8 mouse cellular contexts compared by ENCODE assay signal in the genomic region with DNA sequence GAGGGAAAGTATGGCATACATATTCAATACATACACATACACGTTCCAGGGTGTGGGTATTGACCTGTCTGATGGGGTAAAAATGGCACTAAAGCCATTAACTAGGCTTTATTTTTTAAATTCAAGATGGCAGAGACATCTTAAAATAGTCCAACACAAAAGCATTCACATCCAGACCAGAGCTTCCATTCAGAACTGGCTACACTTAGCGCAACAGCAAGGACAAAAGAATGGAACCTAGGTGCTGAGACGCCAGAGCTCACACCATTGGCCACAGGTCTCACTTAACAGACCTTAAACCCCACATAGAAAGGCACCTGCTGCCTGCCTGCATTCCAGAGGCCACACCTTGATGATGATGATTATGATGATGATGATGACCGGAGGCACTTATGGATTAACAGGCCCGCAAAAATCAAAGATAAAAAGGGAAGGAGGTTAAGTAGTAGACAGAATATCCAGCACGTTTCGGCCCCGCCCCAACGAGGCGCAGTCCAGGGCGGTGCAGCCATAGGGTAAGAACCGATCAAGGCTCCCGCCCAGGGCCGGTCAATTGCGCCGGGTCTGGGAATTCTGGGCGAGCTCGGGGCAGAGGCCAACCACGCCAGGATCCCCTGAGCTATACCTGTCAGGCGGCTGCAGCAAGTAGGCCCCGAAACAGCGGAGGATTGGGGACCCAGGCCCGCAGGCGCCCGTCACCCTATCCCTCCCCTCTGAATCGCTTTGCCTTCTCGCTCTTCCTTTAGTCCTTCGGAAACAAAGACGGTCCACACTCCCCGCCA. TPM values are rescaled to one million over a fixed set of nuclear protein-coding genes. Genes with fewer than 3 reads are reported as not detected.
DNase-seq lines count a peak whose midpoint lies in the region; ATAC-seq and TF ChIP-seq lines count a peak whose summit lies in the region.

No protein-coding gene starts in this region.

- no peaks in the 10 kb centered on the region for H3K9me3 ChIP-seq in forebrain, embryonic 13.5 days (replicated peaks)
- no peaks in the 10 kb centered on the region for H3K9me3 ChIP-seq in intestine, embryonic 15.5 days
- no peaks in the 10 kb centered on the region for H3K9me3 ChIP-seq in liver, embryonic 15.5 days (replicated peaks)
- H3K9me3 ChIP-seq in neural tube, embryonic 12.5 days, result no peaks in the 10 kb centered on the region

- DNase-seq in ovary, adult 18-20 months (ENCODE audit: low spot score), result peak; percentile 34
- DNase-seq in ovary, postnatal 10 days (ENCODE audit: low spot score), result no peak
- no peak for DNase-seq in frontal cortex, postnatal 36 days (ENCODE audit: low spot score in 2 of 2)

- peak overlapping the region; percentile 79 for H3K4me3 ChIP-seq in bone marrow macrophage, adult 2 months (ENCODE audit: insufficient read depth, low read length)
- peak overlapping the region; percentile 80 for H3K4me3 ChIP-seq in forebrain, embryonic 13.5 days
- peak overlapping the region; percentile 94 for H3K4me3 ChIP-seq in intestine, embryonic 15.5 days (replicated peaks)
- peak overlapping the region; percentile 72 for H3K4me3 ChIP-seq in liver, embryonic 15.5 days (replicated peaks)
- H3K4me3 ChIP-seq in neural tube, embryonic 12.5 days, result peak overlapping the region; percentile 86

- WGBS in forebrain, embryonic 13.5 days, result under 1% methylated on average over 29 of the region's 30 CpGs
- under 1% methylated on average over 30 of the region's 30 CpGs for WGBS in intestine, embryonic 15.5 days
- 1% methylated on average over 30 of the region's 30 CpGs for WGBS in liver, embryonic 15.5 days (ENCODE audit: insufficient replicate concordance)
- 1% methylated on average over 30 of the region's 30 CpGs for WGBS in neural tube, embryonic 12.5 days

- ATAC-seq in forebrain, embryonic 13.5 days, result peak; percentile 79
- peak; percentile 89 for ATAC-seq in intestine, embryonic 15.5 days
- ATAC-seq in liver, embryonic 15.5 days (ENCODE audit: insufficient read depth), result peak; percentile 83
- peak; percentile 80 for ATAC-seq in neural tube, embryonic 12.5 days (ENCODE audit: low FRiP score, low read depth)

- no peak for TF ChIP-seq CTCF in bone marrow macrophage, adult 2 months (IDR thresholded peaks at IDR 0.05; ENCODE audit: low read depth, low read length)

- no peak overlapping the region for H3K27ac ChIP-seq in bone marrow macrophage, adult 2 months (ENCODE audit: insufficient read depth, low read depth, low read length)
- peak overlapping the region; percentile 65 for H3K27ac ChIP-seq in forebrain, embryonic 13.5 days
- peak overlapping the region; percentile 75 for H3K27ac ChIP-seq in intestine, embryonic 15.5 days
- H3K27ac ChIP-seq in liver, embryonic 15.5 days (replicated peaks), result peak overlapping the region; percentile 84
- 0 out of 2 replicates have a peak overlapping the region, but pooled peaks have one; percentile 26 for H3K27ac ChIP-seq in neural tube, embryonic 12.5 days

- peaks cover 17% of the 10 kb centered on the region for H3K4me1 ChIP-seq in bone marrow macrophage, adult 2 months (ENCODE audit: control insufficient read depth, insufficient read depth, low read length)
- peaks cover 29% of the 10 kb centered on the region for H3K4me1 ChIP-seq in forebrain, embryonic 13.5 days
- 0 out of 2 replicates have a peak, but pooled peaks cover 9% of the 10 kb centered on the region for H3K4me1 ChIP-seq in intestine, embryonic 15.5 days (replicated peaks)
- H3K4me1 ChIP-seq in liver, embryonic 15.5 days (replicated peaks), result peaks cover 32% of the 10 kb centered on the region
- H3K4me1 ChIP-seq in neural tube, embryonic 12.5 days, result peaks cover 15% of the 10 kb centered on the region

- peak overlapping the region; percentile 76 for H3K4me2 ChIP-seq in forebrain, embryonic 13.5 days
- H3K4me2 ChIP-seq in intestine, embryonic 15.5 days (replicated peaks), result peak overlapping the region; percentile 75
- peak overlapping the region; percentile 87 for H3K4me2 ChIP-seq in liver, embryonic 15.5 days
- H3K4me2 ChIP-seq in neural tube, embryonic 12.5 days (replicated peaks), result peak overlapping the region; percentile 69

- peak overlapping the region; percentile 92 for H3K9ac ChIP-seq in forebrain, embryonic 13.5 days
- H3K9ac ChIP-seq in intestine, embryonic 15.5 days, result peak overlapping the region; percentile 89
- peak overlapping the region; percentile 87 for H3K9ac ChIP-seq in liver, embryonic 15.5 days
- H3K9ac ChIP-seq in neural tube, embryonic 12.5 days, result peak overlapping the region; percentile 87

- no peak for TF ChIP-seq POLR2A in bone marrow macrophage, adult 2 months (IDR thresholded peaks at IDR 0.05; ENCODE audit: borderline replicate concordance, low read depth, low read length)

- H3K27me3 ChIP-seq in forebrain, embryonic 13.5 days, result no peaks in the 10 kb centered on the region
- H3K27me3 ChIP-seq in intestine, embryonic 15.5 days (replicated peaks), result no peaks in the 10 kb centered on the region
- no peaks in the 10 kb centered on the region for H3K27me3 ChIP-seq in liver, embryonic 15.5 days
- no peaks in the 10 kb centered on the region for H3K27me3 ChIP-seq in neural tube, embryonic 12.5 days (replicated peaks)

- H3K36me3 ChIP-seq in forebrain, embryonic 13.5 days (ENCODE audit: poor library complexity, severe bottlenecking), result peaks cover 13% of the 10 kb centered on the region
- no peaks in the 10 kb centered on the region for H3K36me3 ChIP-seq in intestine, embryonic 15.5 days
- peaks cover under 1% of the 10 kb centered on the region; the same call in 1 of the 2 replicates for H3K36me3 ChIP-seq in liver, embryonic 15.5 days (replicated peaks)
- H3K36me3 ChIP-seq in neural tube, embryonic 12.5 days, result peaks cover 3% of the 10 kb centered on the region; the same call in 1 of the 2 replicates

RNA-seq across cellular contexts. Expression of gene Vezt, which starts 0.6 kb away (rescaled TPM):
- 16.4 and 16.5 TPM in 2 replicates for polyA plus RNA-seq in bone marrow macrophage, adult 2 months (2012; ENCODE audit: insufficient read depth, insufficient read length, missing spikeins)
- polyA plus RNA-seq in forebrain, embryonic 13.5 days (2015; fragmentation: Nextera tagmentation; extraction: Ambion mirVana), result 50.8 and 55.4 TPM in 2 replicates
- 18.6 and 20.1 TPM in 2 replicates for polyA plus RNA-seq in intestine, embryonic 15.5 days (2015; fragmentation: Nextera tagmentation; extraction: Ambion mirVana)
- polyA plus RNA-seq in liver, embryonic 15.5 days (2015; fragmentation: Nextera tagmentation; extraction: Ambion mirVana), result 11.8 and 12.9 TPM in 2 replicates
- 47.9 and 56.2 TPM in 2 replicates for polyA plus RNA-seq in neural tube, embryonic 12.5 days (2016; fragmentation: Nextera tagmentation; extraction: Ambion mirVana)

RNA-seq across cellular contexts. Expression of gene Fgd6, which starts 0.7 kb away (rescaled TPM):
- polyA plus RNA-seq in bone marrow macrophage, adult 2 months (2012; ENCODE audit: insufficient read depth, insufficient read length, missing spikeins), result 20.6 and 26.3 TPM in 2 replicates
- 1.8 and 2.0 TPM in 2 replicates for polyA plus RNA-seq in forebrain, embryonic 13.5 days (2015; fragmentation: Nextera tagmentation; extraction: Ambion mirVana)
- polyA plus RNA-seq in intestine, embryonic 15.5 days (2015; fragmentation: Nextera tagmentation; extraction: Ambion mirVana), result 3.1 and 3.4 TPM in 2 replicates
- 2.8 and 3.2 TPM in 2 replicates for polyA plus RNA-seq in liver, embryonic 15.5 days (2015; fragmentation: Nextera tagmentation; extraction: Ambion mirVana)
- polyA plus RNA-seq in neural tube, embryonic 12.5 days (2016; fragmentation: Nextera tagmentation; extraction: Ambion mirVana), result 4.0 and 4.1 TPM in 2 replicates
